Mouse (Mus musculus) neutrophil, adult 5-6 weeks (primary cell): ENCODE measurements around the gene Scrg1. TPM values are rescaled to one million over a fixed set of nuclear protein-coding genes. Genes with fewer than 3 reads are reported as not detected.
"Not testable (repeated sequence)": the region's sequence is repeated elsewhere in the genome, so short reads cannot be mapped to it uniquely, and the experiment has no call there.

ENCODE experiments used
- ATAC-seq: fragments of 151-379, 151-347 bp; 2 replicates; pipeline ENCODE4 v1.8.0; 2017; ENCODE audit warnings: mild to moderate bottlenecking, moderate TSS enrichment; ENCODE audit not compliant: insufficient number of reproducible peaks, poor library complexity, low FRiP score, severe bottlenecking; ENCODE audit errors: extremely low read depth
- total RNA-seq: library from RNA; stranded (forward); fragments of 200-1000 nt; gene quantifications from 2 replicates; pipeline ENCODE4 v1.2.3, GENCODE M21; 2017

Scrg1 gene
- 14.4 and 15.7 TPM in 2 replicates for total RNA-seq

DNA sequence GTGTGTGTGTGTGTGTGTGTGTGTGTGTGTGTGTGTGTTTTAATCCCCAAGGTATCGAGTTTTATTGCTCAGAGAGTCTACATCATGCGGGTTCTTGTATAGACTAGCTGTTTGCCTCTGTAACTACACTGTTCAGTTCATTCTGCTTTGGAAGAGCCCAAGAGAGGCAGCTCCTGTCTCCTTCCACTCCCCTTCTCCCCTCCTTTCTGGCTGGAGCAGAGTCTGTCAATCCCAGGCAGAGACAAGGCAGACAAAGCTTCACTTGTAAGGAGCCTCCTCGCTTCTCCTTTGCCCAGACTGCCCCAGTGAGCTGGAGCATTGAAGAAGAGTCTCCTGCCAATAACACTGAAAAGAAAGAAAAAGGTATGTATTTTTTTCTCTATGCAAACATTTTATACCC lies at the start of gene Scrg1:
TSS of gene Scrg1 (plus strand) at position 159 of the 400 bp plus-strand sequence.
- no peak for ATAC-seq

DNA sequence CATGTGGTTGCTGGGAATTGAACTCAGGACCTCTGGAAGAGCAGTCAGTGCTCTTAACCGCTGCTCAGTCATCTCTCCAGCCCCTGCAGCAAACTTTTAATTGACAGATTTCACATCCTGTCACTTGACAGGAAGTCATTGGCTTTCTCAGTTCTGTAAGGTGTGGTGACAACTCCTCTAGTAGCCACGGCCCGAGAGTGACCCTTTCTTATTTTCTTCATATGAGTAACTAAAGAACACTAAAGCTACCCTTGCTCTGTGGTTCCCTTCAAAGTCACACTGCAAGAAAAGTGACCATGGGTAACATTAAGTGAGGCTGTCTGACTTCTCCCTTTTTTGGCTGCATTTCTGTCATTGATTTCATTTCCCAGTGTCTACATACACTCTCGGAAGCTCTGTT lies 49.4 kb upstream of the Scrg1 start:
- ATAC-seq, result no peak

DNA sequence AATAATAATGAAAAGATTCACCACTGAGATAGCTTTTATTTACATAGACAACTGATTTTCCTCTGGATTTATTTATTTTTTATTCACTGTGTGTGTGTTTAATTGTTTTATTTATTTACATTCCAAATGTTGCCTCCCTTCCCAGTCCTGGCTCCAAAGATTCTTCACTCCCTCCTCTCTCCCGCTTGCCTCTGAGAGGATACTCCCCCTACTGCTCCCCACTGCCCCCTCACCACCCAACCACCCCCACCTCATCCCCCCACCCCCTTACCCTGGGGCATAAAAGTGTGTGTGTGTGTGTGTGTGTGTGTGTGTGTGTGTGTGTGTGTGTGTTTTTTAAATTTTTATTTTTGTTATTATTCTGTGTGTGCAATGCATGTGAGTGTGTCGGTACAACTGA lies 46.4 kb upstream of the Scrg1 start:
- ATAC-seq, result no peak

DNA sequence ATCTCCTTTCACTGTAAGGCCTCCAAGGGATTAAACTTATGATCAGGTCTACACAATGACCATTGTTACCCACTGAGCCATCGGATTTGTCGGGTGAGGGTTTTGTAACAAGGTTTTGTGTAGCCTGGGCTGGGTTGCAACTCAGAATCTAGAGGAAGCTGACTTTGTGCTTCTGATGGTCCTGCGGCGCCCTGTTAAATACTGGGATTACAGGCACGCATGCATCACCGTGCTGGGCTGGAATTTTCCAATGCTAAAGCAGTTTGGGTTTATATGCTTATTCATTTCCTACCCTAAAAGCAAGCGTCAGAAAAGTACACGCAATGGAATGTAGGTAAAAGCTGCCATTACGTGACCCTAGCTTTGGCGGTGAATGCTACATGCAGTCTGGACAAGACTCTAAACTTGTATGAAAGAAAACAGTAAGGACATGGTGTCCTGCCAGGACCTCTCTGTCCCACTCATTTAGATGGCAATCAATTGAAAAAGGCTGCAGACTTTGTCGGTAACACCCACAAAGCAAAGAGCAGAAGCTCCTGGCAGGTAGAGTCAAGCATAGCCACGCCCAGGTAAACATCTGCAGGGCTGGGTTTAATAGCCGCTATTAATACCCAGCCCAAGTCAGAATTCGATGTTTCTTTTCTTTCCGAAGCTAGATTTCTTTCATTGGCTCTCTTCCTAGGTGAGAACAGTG lies 45.8 kb upstream of the Scrg1 start:
- no peak for ATAC-seq

DNA sequence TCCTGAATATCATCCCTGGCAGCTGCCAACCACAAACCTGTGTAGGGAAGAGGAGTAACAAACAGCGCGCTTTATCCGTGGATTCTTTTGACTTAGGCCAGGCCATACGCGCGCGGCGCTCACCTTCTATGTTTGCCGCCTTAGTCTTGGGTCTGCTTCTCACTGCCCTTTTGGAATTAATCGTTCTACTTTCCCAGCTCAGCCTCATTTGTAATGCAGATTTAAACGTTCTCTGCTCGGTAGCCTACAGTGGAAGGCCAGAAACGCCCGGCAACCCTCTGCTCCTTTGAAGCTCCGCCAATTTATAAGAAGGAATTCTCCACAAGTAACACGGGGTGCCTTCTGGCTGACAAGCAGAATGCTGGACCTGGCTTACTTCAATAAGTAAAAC lies 45.3 kb upstream of the Scrg1 start:
- ATAC-seq, result no peak

DNA sequence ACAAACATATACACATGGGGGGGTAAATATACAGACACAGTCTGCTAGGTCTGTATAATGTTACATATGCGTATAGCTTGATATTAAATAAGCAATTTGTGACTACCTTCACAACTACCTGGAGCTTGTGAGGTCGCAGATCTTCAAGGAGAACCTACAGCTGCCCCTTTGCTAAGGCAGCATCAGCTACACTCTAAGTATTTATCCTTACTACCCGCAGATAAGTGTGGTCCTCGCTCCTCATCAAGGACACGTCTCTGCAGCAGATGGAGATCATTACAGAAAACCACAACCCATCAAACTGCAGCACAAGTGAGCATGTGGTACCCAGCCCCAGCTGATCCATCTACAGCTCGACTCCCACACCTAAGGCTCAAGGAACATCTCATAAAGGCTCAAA lies 44.4 kb upstream of the Scrg1 start:
- no peak for ATAC-seq

DNA sequence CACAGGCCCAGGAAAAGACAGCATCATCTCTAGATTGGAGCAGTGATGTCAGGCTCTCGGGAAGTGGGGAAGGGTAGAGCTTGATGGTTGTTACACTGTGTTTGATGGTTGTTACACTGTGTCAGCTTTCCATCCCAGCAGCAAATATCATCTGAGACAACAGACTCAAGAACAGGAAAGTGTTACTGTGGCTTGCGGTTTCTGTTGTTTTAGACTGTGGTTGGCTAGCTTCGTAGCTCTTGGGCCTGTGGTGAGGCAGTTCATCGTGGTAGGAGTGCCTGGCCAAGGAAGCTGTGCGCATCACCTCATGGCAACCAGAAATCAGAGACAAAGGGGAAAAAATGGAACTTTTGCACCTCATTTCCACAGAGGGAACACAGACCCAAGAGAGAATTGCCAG lies 38.9 kb upstream of the Scrg1 start:
- ATAC-seq, result no peak

DNA sequence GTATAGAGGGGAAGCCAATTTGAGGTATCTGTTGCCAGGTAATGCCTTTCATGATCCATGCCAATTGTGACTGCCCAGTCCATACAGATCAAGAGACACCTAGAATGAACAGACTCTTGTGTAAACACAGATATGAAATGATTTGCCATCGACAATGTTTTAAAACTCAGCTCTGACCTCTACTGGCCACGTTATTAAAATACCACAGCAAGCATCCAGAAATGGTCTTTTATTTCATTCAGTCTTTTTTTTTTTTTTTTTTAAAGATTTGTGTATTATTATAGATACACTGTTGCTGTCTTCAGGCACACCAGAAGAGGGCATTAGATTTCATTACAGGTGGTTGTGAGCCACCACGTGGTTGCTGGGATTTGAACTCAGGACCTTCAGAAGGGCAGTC lies 29.6 kb upstream of the Scrg1 start:
- ATAC-seq, result no peak

DNA sequence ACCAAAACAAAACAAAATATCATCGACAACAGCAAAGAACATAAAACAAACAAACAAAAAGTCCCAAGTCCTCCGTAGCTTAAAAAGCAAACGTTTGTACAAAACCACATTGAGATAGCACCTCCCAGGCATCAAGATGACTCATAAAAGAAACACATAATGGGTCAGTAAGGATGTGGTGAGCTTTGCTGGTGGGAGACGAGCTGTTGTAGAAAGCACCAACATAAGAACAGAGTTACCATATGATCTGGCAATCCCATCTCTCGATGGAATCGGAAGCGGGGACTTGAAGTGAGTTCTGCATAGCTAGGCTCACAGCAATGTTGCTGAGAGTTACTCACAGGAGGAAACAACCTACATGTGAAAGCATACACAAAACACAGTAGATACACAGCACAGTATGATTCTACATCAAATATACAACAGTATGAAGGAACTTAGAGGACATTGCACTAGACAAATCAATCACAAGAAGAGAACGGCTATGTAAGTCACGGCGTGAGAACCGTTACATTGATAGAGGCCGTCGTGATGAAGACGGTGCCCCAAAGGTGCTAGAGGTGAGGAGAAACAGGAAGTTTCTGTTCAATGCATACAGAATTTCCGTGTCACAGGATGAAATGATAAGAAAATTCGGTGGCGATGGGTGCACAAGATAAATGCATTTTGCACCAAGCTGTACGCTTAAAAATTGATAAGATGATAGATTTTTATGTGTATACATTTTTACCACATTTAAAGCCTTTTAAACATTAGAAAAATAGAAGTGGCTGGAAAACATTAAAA lies 27.9 kb upstream of the Scrg1 start:
- no peak for ATAC-seq

DNA sequence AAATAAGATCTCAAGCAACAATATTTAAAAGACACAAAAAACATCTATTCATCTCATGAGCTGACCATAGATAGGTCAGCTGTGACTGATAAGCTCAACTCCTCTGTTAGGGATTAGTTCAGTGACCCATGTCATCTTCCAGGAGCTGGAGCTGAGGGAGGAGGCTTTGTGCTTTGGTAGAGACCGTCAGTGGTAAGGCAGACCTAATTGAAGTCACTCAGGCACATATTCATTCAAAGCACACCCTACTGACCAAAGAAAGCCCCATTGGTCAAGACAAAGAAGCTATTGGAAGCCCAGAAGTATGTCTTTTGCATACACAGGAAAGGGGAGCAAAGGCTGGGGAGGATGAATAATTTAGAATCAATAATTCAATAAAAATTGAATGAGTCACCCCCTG lies 27.2 kb upstream of the Scrg1 start:
- ATAC-seq, result no peak

DNA sequence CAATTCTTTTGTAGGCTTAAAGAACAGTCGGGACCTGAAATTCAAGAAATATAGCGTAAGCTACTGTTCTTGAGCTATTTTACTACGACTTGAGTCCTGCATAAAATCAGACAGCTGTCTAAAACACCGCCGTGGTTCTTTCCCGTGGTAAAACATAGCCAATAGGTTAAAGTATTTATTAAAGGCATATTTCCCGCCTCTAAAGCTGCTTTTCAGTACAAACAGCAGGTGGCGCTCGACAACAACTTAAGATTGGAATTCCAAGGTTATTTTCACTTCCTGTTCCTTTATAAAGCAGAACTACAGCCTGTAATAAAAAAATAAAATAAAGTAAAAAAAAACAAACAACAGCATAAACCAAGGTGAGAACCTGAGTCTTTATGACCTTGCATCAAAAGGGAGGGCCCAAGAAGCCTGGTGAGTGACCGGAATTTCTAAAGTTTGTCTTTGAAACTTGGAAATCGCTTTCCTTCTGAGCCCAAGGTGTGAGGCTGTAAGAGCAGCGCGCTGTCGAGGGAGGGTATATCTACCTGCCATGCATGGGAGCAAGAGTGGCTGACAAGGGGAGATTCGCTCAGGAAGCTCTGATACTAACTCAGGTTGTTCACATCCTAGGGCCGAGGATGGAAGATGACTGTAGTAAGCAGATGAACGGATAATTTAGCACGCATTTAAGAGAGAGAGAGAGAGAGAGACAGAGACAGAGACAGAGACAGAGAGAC lies 26.4 kb upstream of the Scrg1 start:
- peak; percentile 62; the same call in 1 of the 2 replicates for ATAC-seq

DNA sequence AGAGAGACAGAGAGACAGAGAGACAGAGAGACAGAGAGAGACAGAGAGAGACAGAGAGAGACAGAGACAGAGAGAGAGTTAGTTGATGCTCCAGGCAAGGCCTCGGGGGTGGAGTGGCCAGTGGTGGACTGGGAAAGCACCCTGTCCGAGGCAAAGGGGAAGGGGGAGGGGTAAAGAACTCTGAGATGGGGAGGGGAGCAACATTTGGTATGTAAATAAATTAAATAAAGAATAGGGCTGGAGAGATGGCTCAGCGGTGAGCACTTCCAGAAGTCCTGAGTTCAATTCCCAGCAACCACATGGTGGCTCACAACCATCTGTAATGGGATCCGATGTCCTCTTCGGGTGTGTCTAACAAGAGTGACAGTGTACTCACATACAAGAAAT lies 25.8 kb upstream of the Scrg1 start:
- not testable (repeated sequence) for ATAC-seq

DNA sequence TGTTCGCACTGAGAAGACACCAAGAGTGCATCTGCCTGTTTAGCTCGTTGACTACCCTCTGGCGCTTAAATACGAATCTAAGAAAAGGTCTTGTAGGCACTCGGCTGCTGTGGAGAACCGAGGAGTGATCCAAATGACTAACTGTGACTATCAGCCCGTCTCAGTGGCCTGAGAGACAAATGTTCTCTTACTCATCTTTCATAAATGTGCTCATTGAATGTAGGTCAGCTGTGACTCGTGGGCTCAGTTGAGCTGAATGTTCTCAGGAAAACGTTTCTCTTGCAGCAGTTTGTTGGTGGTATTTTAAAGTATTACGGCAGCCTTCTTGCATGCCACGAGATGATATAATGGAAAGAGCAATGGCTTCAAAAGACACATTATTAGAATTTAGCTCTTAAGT lies 24.8 kb upstream of the Scrg1 start:
- ATAC-seq, result no peak

DNA sequence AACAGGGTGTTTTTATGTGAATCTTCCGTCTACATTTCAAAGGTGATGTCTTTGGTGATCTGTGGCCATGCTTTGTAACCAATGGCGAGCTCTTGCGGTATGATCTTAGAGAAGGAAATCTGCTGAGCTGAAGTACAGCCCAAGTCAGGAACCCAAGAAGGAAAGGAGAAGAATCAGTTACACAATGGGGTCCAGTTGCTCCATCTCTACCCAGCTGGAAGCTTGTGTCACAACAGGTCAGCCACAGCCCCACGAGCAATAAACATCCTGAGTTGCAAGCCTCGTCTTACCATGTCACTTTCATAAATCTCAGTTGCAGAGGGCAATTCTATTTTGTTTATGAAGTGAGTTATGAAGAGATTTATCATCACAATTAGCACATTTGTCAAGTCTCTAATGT lies 22.9 kb upstream of the Scrg1 start:
- peak; percentile 85 for ATAC-seq

DNA sequence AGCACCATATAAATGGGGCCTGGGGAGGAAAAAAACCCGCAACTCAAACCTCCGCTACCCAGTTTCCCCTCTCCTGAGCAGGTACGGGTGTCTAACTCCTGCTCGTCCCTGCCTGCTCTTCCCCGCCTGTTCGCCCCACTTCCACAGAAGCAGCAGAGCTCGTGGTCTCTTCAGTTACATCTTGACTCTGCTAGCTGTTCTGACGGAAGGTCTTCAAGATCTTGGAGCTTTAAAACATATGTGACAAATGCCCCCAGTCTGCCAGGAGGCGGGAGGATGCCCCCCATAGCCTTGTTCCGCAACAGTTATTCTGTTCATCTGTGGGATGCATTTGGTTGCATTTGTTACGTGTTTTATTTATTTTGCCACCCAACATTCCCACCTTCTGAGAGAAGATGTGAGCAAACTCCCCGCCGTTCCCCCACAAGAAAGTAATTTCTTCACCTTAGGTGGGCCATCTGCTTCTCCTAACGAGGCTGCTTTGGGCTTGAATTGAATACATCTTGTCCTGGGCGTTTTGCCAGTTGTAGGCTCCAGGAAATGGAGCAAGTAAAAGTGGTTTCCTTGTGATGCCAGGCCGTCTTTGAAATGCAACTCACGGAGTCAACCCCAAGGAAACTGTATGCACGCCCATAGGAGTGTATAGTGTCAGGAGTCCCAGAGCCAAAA lies 19.8 kb upstream of the Scrg1 start:
- ATAC-seq, result no peak

DNA sequence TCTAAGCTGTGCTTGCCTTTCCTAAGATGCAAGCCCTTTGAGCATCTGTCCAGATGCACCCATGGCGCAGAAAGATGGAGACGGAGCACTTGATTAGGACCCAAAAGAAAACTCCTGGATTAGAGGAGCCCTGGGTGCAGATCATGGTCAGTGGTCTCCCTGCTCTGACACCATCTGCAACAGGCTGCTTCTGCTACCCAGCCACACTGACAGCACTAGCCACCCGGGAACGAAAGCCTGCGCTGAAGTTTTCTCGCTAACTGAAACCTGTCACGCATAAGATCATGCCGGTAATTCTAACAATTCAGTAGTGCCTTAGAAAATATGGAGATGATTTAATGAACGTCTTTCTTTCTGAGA lies 19.3 kb upstream of the Scrg1 start:
- ATAC-seq, result no peak

DNA sequence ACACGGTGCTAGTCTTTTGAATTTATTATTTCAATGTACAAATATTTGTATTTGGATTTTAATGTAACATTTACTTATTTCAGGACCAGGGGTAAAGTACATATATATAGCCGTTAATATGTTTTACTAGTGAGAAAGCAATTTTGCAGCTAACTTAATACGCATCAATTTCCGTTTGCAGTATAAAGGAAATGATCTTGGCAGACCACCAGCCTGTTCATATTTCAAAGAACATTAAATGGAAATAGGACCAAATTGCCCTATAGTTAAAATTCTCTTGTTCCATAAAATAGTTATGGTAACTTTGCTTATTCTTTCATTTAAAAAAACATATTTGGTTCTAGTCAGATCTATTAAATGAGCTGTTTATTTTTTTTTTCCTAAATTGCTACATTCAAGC lies 14.6 kb upstream of the Scrg1 start:
- ATAC-seq, result no peak

DNA sequence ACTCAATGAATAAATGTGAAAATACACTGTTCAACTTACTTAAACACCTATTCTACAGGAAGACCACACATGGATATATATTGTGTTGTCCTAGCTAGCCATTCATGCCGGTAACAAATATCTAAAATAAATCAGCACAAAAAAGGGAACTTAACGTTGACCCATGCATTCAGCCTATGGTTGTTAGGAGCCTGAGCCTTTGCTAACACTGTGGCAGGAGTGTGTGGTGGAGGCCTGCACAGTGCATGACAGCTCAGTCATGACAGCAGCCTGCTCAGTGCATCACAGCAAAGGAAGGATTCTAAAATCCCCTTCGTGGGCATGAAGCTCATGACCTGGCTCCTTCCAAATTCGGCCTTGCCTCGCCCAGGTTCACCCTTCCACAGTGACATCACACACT lies 14.2 kb upstream of the Scrg1 start:
- ATAC-seq, result peak; percentile 51; the same call in 1 of the 2 replicates

DNA sequence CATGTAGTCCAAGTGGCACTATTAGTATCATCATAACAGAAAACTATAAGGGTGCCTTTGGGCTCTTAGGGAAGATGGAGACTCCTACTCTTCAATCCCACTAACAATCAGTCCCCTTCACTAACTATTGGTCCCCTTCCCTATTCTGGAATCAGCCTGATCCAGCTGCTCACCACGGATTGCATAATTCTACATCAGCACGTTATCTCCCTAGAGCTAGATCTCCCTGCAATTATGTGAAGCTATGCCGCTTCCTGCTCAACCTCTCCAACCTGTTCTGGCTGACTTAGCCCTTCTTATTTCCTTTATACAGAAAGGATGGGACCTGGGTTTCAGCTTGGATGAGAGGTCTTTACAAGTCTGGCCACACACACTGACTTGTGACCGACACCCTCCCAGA lies 12.4 kb upstream of the Scrg1 start:
- no peak for ATAC-seq

DNA sequence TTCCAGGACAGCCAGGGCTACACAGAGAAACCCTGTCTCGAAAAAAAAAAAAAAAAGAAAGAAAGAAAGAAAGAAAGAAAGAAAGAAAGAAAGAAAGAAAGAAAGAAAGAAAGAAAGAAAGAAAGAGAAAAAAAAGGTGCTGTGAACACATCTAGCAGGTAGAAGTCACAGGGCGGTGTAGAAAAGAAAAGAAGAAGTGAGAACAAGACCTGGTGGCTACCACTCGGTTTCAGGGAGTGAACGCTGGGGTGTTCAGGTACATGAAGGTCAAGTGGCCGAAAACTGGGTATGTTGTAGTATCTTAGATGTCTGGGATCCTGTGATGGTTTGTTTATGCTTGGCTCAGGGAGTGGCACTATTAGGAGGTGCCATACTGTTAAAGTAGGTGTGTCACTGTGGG lies 9.8 kb upstream of the Scrg1 start:
- ATAC-seq, result not testable (repeated sequence)
